Mouse (Mus musculus) spleen, postnatal 36 days (tissue): Measurements from ENCODE around the gene Vmp1.

Experiments used
- DNase-seq, 2 experiments: peaks; one replicate each; pipeline ENCODE4 v3.0.0; 2022; ENCODE audit warnings: low spot score in 2 of 2, mixed read lengths in 1 of 2

Vmp1 gene

DNA sequence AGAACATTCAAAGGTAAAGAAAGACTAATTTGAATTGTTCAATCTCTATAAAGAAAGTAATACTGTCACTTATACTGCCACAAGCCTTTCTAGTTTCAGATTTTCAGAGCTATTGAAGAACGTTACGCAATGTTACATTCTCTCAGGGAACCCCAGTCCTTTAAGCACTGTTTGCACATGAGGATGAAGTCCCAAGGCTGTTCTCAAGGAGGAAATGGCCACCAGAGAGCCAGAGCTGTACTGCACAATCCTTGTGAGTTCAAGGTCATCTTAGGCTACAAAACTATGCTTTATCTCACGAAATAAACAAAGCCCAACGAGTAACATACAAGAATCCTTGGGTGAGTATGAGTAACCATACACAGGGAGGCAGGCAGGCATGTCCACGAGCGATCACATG is 49.2 kb downstream of the Vmp1 start:
- DNase-seq, result no peak

DNA sequence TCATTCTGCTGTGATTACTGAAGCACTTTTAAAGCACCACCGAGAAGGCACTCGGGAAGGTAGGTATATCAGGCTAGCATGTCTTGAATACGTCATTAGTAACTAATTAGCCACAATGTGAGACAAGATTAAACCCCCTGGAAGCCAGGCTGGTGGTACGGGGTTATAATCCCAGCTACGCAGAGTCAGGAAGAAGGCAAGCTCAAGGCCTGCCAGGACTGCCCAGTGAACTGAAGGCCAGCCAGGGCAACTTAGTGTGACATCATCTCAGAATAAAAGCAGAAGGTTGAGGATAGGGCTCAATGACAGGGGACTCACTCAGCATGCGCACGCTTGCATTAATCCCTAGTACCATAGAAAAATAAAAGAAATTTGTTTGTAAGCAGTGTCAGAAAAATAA is 53.7 kb downstream of the Vmp1 start:
- DNase-seq, result no peak

DNA sequence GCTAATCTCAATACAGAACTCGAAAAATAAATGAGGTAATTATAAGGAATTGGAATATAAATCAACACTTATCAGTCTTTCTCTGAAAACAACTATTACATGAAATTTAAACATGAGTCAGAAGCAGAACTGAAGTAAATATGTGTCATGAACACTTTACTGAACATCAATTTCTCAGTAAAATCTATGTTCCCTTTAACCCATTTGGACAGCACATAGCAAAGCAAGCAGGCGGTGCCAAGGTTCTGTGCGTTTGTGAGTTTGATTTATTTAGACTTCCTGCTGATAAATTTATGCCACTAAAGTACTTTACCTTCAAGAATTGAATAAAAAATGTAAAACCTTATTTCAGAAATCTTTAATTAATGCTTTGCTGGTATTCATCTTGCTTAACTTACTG is 54.2 kb downstream of the Vmp1 start:
- DNase-seq, result no peak

DNA sequence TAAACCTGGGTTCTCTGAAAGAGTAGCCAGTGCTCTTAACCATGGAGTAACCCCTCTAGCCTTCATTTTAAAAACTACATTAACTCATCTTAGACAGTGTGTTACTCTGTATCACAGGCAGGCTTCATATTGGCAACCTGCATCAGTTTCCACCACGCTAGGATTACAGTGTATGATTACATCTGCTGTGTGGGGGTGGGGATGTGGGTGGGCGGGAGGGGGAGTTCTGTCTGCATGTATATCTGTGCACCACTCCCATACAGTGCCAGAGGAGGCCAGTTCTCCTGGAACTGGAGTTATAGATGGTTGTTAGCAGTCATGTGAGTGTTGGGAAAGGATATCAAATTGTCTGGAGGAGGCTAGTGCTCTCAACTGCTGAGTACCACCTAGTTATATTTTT is 55.2 kb downstream of the Vmp1 start:
- DNase-seq, result no peak

DNA sequence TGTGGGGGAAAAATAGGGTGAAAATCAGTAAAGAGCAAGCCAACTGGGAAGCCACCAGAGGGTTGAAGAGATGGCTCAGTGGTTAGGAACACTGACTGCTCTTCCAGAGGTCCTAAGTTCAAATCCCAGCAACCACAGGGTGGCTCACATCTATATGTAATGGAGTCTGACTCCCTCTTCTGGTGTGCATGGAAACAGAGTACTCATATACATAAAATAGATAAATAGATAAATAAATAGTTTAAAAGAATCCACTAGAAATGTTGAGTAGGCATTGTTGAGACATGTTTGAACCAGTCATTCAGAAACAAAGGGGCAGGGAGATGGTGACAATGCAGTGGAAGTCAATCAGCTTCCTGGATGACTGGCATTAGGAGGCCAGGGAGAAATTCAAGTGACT is 56.0 kb downstream of the Vmp1 start:
- DNase-seq, result no peak

DNA sequence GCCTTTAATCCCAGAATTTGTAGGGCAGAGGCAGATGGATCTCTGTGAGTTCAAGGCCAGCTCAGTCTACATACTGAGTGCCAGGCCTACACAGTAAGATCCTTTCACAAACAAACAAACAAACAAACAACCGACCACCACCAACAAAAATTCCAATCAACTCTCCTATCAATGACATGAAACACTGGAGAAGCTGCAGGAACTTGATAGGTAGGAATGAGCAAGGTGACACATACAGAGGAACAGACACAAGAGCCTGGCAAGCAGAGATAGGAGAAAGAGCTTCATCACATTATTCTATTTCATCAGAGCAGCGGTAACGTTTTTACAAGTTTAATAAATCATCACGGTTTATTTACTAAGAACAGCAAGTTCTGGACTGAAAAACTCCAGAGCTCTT is 56.9 kb downstream of the Vmp1 start:
- DNase-seq, result no peak

DNA sequence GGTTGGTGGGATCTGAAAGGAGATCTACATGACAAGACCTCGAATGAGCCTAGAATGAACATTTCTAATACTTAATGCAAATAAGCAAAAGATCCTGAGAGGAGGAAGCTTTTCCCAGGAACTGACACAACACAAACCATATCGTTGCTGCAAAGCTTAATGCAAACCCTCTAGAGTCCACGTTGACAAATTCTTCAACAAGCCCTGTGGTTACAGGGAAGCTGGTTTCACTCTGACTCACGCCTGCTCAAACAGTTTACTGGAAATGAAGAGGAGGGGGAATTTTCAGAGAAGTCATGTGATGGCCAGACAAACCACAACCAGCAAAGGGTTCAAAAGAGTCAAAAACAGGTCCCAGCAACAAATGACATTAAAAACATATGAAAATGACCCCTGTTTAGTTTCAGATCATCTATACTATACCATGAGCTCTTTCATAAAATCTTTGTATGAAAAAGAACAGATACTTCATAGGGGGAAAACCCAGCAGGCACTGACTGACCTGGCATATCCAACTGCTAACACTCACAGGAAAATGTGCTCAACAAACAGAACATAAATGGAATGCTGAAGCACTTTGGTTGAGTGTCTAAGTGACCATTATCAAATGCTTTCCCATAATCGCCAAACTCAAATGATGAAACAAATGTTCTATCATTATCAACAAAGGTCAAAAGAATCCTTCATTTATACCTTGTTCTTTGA is 59.2 kb downstream of the Vmp1 start:
- DNase-seq, result peak; percentile 65 to 73

DNA sequence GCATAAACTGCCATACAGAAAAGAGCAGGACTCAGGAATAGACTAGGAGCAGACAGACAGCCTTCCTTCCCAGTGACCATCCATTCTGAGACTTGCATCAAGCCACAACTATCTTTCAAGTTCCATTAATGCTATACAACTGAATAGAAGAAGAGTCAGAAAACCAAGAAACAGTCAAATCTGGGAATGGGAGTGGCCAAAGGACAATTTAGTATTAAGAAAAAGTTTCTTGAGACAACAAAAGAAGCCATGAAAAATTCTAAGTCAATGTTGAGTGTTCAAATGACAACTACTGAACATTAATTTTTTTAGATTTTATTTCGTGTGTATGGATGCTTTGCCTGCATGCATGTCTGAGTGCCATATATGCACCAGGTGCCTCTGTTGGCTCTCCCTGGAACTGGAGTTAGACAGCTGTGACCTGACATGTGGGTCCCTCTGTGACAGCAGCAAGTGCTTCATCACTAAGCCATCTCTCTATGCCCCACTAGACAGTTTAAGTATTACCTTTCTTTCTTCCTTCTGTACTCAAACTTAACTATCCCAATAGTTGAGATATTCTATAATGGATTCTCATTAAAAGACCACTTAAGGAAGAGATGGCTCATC is 60.1 kb downstream of the Vmp1 start:
- DNase-seq, result no peak

DNA sequence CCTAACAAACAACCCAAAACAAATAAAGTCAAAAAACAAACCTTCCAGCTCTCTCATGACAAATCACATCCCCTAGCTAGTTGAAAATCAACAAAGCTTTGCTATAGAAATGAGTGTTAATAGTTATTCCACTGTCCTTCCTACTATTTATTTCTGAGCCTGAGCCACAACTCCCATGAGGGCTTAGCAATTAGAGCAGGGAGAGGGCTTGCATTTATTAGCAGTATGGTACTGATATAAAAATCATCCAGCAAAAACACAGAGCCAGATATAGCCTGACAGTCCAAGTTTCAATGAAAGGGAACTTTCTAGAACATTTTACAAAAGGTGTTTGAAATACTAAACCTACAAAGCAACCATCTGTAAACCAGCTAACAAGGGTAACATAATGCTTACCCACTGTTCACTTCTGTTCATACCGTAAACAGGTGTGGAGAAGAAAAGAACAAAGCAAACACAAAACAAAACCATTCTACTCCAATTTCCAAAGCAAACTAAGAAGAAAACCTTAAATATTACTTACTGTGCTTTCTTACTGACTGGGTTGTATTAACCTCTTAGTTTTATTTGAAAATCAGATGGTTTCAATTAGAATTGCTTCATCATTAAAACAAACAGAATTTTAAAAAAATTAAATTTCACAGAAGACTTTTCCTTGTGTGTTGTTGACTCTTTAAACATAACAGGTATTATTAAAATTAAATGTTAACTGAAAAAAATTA is 61.3 kb downstream of the Vmp1 start:
- DNase-seq, result no peak

DNA sequence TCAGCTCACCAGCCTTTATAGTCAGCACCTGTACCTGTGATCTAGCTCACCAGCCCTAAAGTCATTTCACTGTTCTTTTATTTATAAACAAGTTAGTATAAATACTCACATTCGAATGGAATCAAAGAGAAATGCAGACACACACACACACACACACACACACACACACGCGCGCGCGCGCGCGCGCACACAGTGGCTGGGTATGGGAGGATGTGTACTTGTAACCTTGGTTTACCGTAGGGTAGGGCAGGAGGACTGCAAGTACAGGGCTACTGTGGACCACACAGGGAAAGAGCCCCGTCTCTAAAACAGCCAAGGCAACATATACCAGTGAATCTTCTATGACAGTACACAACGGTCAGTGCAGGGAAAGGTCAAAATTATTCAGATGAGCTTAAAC is 62.5 kb downstream of the Vmp1 start:
- no peak for DNase-seq

DNA sequence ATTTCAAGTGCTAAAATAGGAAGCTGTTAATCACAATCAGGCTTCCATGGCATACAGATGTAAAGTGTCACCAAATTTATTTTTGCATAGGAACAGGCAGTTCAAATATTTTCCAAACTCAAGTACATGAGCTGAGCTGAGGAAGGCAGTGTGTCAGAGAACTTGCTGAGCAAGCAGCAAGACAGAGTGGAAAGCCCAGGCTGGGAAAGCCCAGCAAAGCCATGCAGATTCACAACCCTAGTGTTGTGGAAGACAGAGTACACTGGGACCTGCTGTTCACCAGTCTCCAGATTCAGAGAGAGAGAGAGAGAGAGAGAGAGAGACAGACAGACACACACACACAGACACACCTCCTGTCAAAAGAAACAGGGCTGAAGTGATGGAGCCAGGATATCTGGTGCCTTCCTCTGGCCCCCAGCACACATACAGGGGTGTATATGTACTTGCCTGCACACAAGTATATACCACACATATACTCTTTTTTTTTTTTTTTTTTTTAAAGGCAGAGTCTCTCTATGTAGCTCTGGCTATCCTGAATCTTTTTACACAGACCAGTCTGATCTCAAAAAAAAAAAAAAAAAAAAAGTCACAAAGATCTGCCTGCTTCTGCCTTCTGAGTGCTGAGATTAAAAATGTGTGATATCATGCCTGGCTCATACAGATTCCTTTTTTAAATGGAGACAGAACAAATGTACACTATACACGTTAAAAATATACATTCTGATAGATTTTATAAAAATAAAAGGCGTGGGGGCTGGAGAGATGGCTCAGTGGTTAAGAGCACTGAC is 64.9 kb downstream of the Vmp1 start:
- DNase-seq, result no peak

DNA sequence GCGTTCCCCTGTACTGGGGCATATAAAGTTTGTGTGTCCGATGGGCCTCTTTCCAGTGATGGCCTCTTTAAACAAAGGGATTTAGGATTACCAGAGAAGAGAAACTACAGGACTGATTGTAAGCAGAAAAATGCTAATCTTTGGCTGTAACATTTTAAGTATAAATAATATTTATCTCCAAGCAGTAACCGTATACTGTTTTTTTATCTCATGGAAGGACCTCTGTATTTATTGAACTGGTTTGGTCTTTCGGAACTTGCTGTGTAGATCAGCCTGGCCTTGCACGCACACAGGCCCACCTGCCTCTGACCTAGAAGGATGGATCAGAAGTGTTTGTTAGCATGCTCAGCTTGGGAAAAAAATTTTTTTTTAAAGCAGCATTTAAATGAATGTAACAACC is 69.0 kb downstream of the Vmp1 start:
- no peak for DNase-seq

DNA sequence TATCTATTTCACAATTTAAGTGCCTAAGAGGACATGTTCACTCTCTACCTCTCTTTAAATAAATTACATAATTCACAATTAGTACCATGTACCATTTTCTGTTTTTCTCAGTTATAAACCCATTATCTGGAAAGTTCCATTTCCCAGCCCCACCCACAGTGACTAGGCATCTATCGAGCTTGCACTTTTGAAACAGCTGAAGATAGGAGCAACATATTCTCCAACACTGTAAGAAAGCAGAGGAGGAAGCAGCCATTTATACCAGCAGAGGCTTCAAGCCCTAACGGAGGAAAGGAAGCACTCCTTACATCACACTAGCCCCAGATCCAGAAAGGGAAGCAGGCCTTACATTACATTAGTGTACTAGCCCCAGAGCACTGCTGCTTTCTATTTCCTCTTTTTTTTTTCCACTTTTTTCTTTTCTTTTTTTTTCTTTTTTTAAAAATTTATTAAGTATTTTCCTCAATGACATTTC is 69.5 kb downstream of the Vmp1 start:
- DNase-seq, result peak; percentile 51 to 77

DNA sequence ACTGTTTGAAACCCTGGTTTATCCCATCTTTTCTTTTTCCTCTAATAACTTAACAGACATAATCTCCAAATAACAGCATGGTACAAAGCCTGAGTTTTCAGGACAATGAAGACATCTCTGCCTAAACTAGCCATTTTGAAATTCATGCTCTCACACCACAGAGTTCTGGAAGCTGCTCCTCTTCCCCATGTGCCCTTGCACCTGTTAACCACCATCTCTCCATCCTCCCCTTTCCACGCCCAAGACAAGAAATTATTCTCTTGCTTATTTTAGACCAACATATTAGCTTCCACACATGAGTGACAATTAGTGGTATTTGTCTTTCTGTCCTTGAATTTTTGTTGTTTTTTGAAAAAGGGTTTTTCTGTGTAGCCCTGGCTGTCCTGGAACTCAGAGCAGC is 71.6 kb downstream of the Vmp1 start:
- DNase-seq, result no peak

DNA sequence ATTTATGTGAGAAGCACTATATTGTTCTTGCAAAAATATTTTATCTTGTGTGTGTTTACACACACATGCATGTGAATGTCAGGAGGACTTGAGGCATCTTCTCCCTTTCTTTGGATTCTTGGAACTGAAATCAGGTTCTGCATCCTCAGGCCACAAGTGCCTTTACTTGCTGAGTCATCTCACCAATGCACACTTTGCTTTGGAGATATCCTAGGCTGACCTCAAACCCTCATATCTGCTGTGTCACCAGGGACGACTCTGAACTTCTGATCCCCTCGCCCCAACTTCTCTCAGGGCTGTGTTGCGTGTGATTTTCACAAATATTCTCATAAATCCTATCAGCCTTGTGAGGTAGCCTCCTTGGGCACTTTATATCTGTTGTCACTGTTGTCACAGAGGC is 73.4 kb downstream of the Vmp1 start:
- peak in 1 of 2 experiments; percentile 36 for DNase-seq

DNA sequence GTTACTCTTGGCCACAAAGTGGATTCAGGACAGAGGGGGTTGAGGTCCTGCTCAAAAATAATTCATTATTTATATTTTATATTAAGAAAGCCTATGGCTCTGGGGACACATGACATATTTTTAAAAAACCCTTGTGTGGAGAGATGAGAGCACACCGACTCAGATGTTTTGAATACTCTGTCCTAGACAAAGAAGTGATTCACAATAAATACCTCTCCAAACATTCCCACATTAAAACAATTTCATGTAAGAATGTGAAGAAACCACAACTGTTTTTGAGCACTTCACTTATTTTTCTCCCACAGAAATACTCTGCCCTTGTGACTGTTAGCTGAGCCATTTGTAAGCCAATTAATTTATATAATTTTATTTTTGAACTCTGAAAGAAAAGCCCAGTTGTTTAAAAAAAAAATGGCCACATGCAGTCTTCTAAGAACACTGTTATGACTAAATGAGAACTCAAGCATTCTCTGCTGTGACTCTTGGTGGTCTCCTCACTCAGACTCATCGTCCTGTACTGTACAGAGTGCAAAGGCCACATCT is 75.8 kb downstream of the Vmp1 start:
- DNase-seq, result no peak

DNA sequence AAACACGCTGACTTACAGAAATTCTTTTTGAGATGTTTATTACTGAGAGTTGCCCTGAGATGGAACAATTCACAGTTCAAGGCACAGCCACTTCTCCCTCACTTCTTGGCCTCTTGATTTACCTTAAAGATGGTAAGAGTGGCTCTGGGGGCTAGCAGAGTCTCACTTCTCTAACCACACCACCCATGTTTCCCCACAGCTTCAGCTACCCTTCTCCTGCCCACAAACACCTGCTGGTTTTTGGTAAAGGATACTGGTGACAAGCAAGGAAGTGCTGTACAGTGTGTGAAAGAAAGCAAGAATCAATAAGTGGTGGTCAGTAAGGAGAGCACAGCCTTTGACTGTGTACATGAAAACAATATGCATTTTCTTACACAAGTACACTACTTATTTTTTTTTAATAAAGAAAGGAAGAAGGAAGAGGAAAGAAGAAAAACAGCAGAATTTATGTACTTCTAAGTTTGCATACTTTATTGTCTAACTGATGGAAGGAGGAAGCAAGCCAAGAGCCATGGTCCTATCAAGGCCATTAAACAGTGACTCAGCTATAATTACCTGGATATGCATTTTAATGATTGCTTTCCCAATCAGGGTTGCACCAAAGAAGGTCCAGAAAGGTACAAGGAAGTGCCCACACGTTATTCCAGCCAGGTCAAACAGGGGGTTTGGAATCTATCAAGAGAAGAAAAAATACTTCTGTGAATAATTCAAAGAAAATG is 76.9 kb downstream of the Vmp1 start:
- DNase-seq, result peak; percentile 41 to 46

DNA sequence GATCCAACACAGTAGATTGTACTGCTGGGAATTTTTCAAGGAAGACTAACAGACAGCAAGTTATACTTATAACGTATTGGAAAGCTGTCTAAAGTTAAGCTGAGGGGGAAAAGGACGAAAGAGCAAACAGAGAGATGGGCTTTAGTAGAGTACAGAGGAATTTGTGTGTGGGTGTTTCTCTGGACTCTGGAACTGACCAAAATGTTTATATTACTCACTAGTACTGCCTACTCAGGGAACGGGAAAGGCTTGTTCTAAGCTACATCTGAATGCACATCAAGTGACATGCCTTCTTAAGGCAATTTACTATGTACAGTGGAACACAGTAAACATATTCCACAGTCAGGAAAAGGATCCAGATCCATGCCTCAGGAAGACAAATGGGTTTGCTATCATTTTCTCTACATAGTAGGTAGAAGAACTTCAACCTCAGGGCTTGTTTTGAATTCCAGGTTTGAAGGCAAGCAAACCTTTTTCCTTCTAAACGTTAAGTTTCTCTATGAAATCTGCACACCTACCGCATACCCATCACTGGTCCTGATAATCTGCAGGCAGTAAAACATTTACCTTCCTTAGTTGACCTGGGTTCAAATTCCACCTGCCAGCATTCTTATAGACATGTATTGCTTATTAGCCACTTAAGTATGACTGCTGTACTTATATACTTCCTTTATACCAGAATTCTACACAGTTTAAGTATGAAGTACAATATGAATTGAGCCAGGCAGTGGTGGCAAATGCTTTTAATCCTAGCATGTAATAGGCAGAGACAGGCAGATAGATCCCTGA is 78.7 kb downstream of the Vmp1 start:
- DNase-seq, result no peak

DNA sequence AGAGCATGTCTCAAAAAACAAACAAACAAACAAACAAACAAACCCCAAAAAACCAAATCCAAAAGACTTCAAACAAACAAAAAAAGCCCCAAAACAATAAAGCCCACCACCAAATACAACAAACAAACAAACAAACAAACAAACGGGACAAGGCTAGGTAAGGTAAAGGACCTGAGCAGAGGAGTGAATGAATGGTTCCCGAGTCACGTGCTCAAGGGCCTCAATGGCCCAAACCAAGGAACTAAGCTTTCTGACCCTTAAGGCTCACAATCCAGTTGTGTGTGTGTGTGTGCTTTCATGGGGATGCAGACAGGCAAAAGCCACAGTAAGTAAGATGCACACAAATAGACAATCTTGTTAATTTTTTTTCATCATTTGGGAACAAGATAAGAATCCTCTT is 79.3 kb downstream of the Vmp1 start:
- DNase-seq, result no peak

DNA sequence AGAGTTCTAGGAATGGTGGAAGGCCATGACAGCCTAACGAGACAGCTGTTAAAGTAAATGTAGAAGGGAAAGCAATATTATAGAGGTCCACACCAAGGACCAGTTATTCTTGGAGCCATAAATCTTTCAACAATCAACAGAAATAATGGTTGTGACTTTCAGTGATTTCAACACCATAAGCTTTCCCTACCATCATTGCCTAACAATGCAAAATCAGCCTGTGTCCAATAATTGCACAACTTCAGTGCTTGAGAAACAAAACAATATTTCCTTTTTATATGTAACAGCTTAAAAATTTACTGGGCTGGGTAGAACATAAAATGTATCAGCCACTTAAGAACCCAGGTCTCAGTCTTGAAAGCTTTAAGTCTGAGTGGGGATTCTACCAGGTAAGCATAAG is 79.9 kb downstream of the Vmp1 start:
- DNase-seq, result no peak

DNA sequence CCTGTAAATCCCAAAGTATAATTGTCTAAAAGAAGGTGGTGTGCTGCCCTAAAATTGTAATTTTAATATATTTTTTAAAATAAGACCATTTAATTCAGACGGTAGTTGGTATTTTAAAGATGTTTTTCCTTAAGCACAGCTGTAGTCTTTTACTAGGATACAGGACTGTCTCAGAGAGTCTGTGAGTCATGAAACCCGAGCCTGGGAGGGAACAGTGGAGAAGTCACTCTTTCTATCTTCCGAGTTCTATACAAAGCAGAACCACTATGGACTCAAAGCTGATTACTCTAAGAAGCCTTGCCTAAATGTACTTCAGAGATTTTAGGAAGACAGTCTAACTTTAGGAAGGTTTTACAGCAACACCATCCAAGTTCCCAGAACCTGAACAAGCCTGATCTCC is 81.5 kb downstream of the Vmp1 start:
- DNase-seq, result no peak
